Mouse (Mus musculus): ENCODE results near the gene Med17. TPM values are rescaled to one million over a fixed set of nuclear protein-coding genes. Genes with fewer than 3 reads are reported as not detected.

Gene Med17
- polyA plus RNA-seq, 1 experiment from 2014 or later: 26.6 TPM

DNA sequence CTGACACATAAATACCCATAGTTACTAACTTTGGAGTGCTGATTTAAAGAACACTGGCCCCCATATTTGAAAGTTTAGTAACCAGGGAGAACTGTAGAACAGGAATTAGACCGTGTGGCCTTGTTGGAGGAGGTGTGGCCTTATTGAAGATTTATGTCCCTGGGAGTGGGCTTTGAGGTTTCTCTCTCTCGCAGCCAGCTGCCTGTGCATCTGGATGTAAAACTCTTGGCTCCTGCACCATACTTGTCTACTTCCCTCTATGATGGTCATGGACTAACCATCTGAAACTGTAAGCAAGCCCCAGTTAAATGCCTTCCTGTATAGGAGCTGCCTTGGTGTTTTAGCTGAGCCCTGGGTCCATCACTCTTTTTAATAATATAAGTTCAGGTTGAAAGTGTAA, 18.7 kb upstream of the Med17 start:
- H3K27me3 ChIP-seq (replicated peaks; ENCODE audit: control insufficient read depth, insufficient read depth, low read length): no peaks in the 10 kb centered on the region
- H3K9ac ChIP-seq (ENCODE audit: low read depth, low read length): no peak overlapping the region
- H3K4me3 ChIP-seq (ENCODE audit: low read length): no peak overlapping the region
- no peak overlapping the region for H3K27ac ChIP-seq (ENCODE audit: low read length)
- no peaks in the 10 kb centered on the region for H3K9me3 ChIP-seq (ENCODE audit: control insufficient read depth, low read length)
- H3K4me1 ChIP-seq (ENCODE audit: control insufficient read depth, insufficient read depth, low read length): peaks cover 7% of the 10 kb centered on the region
- 13% methylated on average over 2 of the region's 2 CpGs for WGBS
- H3K4me2 ChIP-seq (ENCODE audit: low read depth, low read length): no peak overlapping the region
- no peak for ATAC-seq
- H3K36me3 ChIP-seq (ENCODE audit: control insufficient read depth, insufficient read depth, low read length): no peaks in the 10 kb centered on the region

DNA sequence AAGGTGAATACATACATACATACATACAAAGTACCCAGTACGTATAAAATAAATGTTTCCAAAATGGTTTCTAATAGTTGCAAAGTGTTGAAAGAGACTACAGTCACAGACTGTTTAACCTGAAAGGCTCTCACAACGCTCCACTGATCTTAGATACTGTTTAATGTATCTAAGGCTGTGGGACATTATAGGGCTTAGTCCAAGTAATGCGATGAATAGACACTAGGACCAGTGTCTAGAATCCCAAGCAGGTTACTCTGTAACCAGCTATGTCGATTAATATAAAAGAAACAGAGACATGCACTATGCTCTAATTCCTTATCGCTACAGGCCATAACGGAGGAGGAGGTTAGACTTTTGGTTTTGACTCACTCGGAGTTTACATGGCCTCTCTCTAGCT, 17.4 kb upstream of the Med17 start:
- H3K4me2 ChIP-seq (ENCODE audit: low read depth, low read length): no peak overlapping the region
- ATAC-seq: no peak
- no peak overlapping the region for H3K9ac ChIP-seq (ENCODE audit: low read depth, low read length)
- H3K4me3 ChIP-seq (ENCODE audit: low read length): no peak overlapping the region
- no peaks in the 10 kb centered on the region for H3K36me3 ChIP-seq (ENCODE audit: control insufficient read depth, insufficient read depth, low read length)
- WGBS: 86% methylated on average over 7 of the region's 7 CpGs
- peaks cover 7% of the 10 kb centered on the region for H3K4me1 ChIP-seq (ENCODE audit: control insufficient read depth, insufficient read depth, low read length)
- H3K9me3 ChIP-seq (ENCODE audit: control insufficient read depth, low read length): no peaks in the 10 kb centered on the region
- no peak overlapping the region for H3K27ac ChIP-seq (ENCODE audit: low read length)
- H3K27me3 ChIP-seq (replicated peaks; ENCODE audit: control insufficient read depth, insufficient read depth, low read length): no peaks in the 10 kb centered on the region

DNA sequence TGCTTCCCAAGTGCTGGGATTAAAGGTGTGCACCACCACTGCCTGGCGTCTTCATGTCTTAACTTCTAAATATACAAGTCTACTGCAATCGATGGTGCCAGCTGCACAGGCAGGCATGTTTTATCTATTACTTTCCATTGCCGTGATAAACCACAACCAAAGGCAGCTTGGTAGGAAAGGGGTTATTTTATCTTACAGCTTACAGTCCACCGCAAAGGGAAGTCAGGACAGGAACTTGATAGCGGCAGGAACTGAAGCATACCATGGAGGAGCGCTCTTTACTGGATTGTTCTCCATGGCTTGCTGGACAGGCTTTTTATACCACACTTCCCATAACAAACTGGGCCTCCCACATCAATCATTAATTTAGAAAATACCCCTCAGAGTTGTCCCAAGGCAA, 9.5 kb upstream of the Med17 start:
- Histone ChIP-seq H3K27me3 (replicated peaks; ENCODE audit: control insufficient read depth, insufficient read depth, low read length) (no peaks in the 10 kb centered on the region), H3K36me3 (ENCODE audit: control insufficient read depth, insufficient read depth, low read length) (no peaks in the 10 kb centered on the region), H3K4me1 (ENCODE audit: control insufficient read depth, insufficient read depth, low read length) (no peaks in the 10 kb centered on the region), H3K4me3 (ENCODE audit: low read length) (no peak overlapping the region), H3K27ac (ENCODE audit: low read length) (no peak overlapping the region), H3K4me2 (ENCODE audit: low read depth, low read length) (no peak overlapping the region), H3K9me3 (ENCODE audit: control insufficient read depth, low read length) (no peaks in the 10 kb centered on the region), H3K9ac (ENCODE audit: low read depth, low read length) (no peak overlapping the region)
- ATAC-seq: no peak
- 85% methylated on average over 6 of the region's 6 CpGs for WGBS

DNA sequence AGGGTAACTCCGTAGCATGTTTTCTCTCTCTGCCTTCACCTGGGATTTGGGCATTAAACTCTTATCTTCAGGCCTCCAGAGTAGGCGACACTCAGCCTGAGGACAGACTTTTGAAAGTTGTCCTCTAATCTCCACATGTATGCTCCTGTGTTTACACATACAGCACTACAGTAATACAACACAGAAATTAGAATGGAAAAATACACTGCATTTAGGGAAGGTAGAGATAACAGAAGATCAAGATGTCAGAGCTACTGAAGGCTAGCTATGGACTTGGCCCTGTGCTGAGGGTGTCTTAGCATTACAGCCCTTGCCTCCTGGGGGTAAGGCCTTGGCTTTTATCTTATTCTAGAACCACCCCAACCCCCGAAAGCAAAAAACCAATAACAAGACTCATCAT, 8.7 kb upstream of the Med17 start:
- no peak overlapping the region for H3K4me2 ChIP-seq (ENCODE audit: low read depth, low read length)
- no peaks in the 10 kb centered on the region for H3K27me3 ChIP-seq (replicated peaks; ENCODE audit: control insufficient read depth, insufficient read depth, low read length)
- no peaks in the 10 kb centered on the region for H3K4me1 ChIP-seq (ENCODE audit: control insufficient read depth, insufficient read depth, low read length)
- no peak overlapping the region for H3K4me3 ChIP-seq (ENCODE audit: low read length)
- H3K9me3 ChIP-seq (ENCODE audit: control insufficient read depth, low read length): no peaks in the 10 kb centered on the region
- H3K36me3 ChIP-seq (ENCODE audit: control insufficient read depth, insufficient read depth, low read length): no peaks in the 10 kb centered on the region
- 87% methylated on average over 3 of the region's 3 CpGs for WGBS
- no peak for ATAC-seq
- H3K9ac ChIP-seq (ENCODE audit: low read depth, low read length): no peak overlapping the region
- no peak overlapping the region for H3K27ac ChIP-seq (ENCODE audit: low read length)

DNA sequence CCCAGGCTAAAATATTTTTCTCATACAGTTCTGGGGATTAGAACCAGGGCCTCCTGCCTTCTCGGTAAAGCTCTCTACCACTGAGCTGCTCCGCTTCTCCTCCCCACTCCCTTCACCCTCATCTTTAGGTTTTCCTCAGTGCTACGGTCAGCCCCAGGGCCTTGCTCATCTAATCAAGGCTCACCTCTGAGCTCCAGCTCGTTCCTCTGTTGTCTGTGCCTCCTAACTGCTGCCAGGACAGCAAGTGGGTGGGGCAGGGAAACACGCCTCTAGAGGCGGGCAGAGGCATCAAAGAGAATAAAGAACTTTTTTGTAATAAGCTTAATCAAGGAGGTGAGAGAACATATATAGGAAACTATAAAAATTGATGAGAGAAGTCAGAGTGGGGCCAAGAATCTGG, 8.1 kb upstream of the Med17 start:
- Histone ChIP-seq H3K4me1 (ENCODE audit: control insufficient read depth, insufficient read depth, low read length) (no peaks in the 10 kb centered on the region), H3K27ac (ENCODE audit: low read length) (no peak overlapping the region), H3K4me2 (ENCODE audit: low read depth, low read length) (no peak overlapping the region), H3K9me3 (ENCODE audit: control insufficient read depth, low read length) (no peaks in the 10 kb centered on the region), H3K36me3 (ENCODE audit: control insufficient read depth, insufficient read depth, low read length) (no peaks in the 10 kb centered on the region), H3K27me3 (replicated peaks; ENCODE audit: control insufficient read depth, insufficient read depth, low read length) (no peaks in the 10 kb centered on the region), H3K4me3 (ENCODE audit: low read length) (no peak overlapping the region), H3K9ac (ENCODE audit: low read depth, low read length) (no peak overlapping the region)
- ATAC-seq: no peak
- 63% methylated on average over 6 of the region's 6 CpGs for WGBS

DNA sequence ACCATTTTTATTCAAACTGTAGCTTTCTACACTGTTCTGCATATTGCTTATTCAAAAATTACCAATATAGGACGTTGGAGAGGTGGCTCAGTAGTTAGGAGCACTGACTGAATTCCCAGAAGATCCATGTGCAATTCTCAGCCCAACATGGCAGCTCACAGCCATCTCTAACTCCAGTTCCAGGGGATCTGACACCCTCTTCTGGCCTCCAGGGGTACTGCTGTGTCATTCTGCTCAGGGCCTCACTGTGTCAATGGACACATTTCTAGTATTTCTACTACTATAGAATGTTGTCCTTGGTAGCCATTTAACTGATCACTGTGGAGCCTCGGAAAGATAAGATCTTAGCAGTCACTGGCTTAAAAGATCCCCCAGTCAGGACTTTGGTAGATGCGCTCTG, 5.7 kb upstream of the Med17 start:
- WGBS: 64% methylated on average over 3 of the region's 3 CpGs
- Histone ChIP-seq H3K4me2 (ENCODE audit: low read depth, low read length) (no peak overlapping the region), H3K27me3 (replicated peaks; ENCODE audit: control insufficient read depth, insufficient read depth, low read length) (no peaks in the 10 kb centered on the region), H3K9me3 (ENCODE audit: control insufficient read depth, low read length) (no peaks in the 10 kb centered on the region), H3K4me1 (ENCODE audit: control insufficient read depth, insufficient read depth, low read length) (peaks cover 4% of the 10 kb centered on the region; the same call in 1 of the 2 replicates), H3K9ac (ENCODE audit: low read depth, low read length) (no peak overlapping the region), H3K36me3 (ENCODE audit: control insufficient read depth, insufficient read depth, low read length) (no peaks in the 10 kb centered on the region), H3K4me3 (ENCODE audit: low read length) (no peak overlapping the region), H3K27ac (ENCODE audit: low read length) (no peak overlapping the region)
- no peak for ATAC-seq

DNA sequence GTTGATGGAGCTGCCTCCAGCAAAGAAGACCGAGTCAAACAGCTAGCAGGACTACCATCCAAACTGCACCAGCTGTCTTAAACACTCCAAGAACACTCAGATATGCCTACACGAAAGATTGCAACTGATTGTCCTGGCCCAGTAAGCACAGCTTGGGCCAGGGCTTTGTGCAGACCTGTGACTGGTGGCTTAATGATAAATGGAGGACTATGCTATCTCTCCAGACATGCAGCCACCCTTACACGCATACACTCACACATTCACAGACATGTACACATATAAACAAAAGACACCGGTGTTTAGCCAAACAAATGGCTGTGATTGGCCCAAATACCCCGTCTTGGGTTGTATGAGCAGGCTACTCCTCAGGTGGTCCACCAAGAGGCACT, 754 bp upstream of the Med17 start:
- peak; percentile 12 for ATAC-seq
- no peaks in the 10 kb centered on the region for H3K27me3 ChIP-seq (replicated peaks; ENCODE audit: control insufficient read depth, insufficient read depth, low read length)
- H3K9ac ChIP-seq (ENCODE audit: low read depth, low read length): peak overlapping the region; percentile 98
- 47% methylated on average over 5 of the region's 5 CpGs for WGBS
- peak overlapping the region; percentile 94 for H3K4me3 ChIP-seq (ENCODE audit: low read length)
- H3K27ac ChIP-seq (ENCODE audit: low read length): peak overlapping the region; percentile 14
- peaks cover 4% of the 10 kb centered on the region; the same call in 1 of the 2 replicates for H3K36me3 ChIP-seq (ENCODE audit: control insufficient read depth, insufficient read depth, low read length)
- peaks cover 8% of the 10 kb centered on the region for H3K4me1 ChIP-seq (ENCODE audit: control insufficient read depth, insufficient read depth, low read length)
- H3K9me3 ChIP-seq (ENCODE audit: control insufficient read depth, low read length): no peaks in the 10 kb centered on the region
- peak overlapping the region; percentile 61 for H3K4me2 ChIP-seq (ENCODE audit: low read depth, low read length)

DNA sequence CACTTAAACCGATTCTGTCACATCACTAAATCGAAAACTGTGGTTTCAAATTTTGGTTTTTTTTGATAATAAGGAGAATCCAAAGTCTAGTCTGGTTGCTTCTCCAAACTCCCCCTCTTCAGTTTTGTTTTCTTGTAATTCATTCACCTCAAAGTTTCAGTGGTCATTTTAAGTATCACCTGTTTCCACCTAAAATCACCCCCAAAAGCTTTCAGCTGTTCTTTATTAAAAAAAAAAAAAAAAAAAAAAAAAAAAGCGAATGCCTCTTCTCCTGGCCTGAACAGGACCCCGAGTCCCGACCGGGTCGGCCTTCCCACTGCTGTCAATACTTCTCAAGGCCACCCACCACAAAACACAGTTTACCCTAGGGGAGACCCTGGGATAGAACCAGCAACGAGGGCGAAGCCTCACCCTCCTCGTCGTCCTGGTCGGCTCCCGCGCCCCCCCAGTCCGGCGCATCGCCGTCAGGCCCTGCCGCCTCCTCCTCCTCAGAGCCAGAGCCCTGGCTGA, 537 bp downstream of the Med17 start:
- Histone ChIP-seq H3K27ac (ENCODE audit: low read length) (peak overlapping the region; percentile 94), H3K9ac (ENCODE audit: low read depth, low read length) (peak overlapping the region; percentile 98), H3K4me1 (ENCODE audit: control insufficient read depth, insufficient read depth, low read length) (peaks cover 8% of the 10 kb centered on the region), H3K4me3 (ENCODE audit: low read length) (peak overlapping the region; percentile 94), H3K4me2 (ENCODE audit: low read depth, low read length) (peak overlapping the region; percentile 54), H3K27me3 (replicated peaks; ENCODE audit: control insufficient read depth, insufficient read depth, low read length) (no peaks in the 10 kb centered on the region), H3K9me3 (ENCODE audit: control insufficient read depth, low read length) (no peaks in the 10 kb centered on the region), H3K36me3 (ENCODE audit: control insufficient read depth, insufficient read depth, low read length) (peaks cover 7% of the 10 kb centered on the region; the same call in 1 of the 2 replicates)
- 8% methylated on average over 19 of the region's 19 CpGs for WGBS
- ATAC-seq: no peak

DNA sequence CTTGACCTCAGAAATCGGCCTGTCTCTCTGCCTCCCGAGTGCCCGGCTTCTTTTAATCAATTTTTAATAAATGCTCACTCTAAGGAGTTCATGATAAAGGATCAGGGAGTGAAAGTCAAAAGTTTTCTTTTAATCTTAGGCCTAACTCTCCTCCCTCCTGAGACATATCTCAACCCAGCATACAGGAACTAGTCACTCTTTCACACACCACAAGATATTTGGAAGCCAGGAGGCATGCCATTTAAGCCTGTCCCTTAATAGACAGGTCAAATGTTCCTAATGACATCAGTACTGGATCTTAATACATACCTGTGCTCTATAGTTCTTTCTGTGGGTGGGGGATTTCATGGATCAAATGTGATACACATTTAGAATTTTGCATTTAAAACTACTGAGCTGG, 1.4 kb downstream of the Med17 start:
- no peak for ATAC-seq
- no peak overlapping the region for H3K4me2 ChIP-seq (ENCODE audit: low read depth, low read length)
- H3K27ac ChIP-seq (ENCODE audit: low read length): no peak overlapping the region
- no peak overlapping the region for H3K9ac ChIP-seq (ENCODE audit: low read depth, low read length)
- peaks cover 13% of the 10 kb centered on the region for H3K36me3 ChIP-seq (ENCODE audit: control insufficient read depth, insufficient read depth, low read length)
- no peaks in the 10 kb centered on the region for H3K27me3 ChIP-seq (replicated peaks; ENCODE audit: control insufficient read depth, insufficient read depth, low read length)
- no peaks in the 10 kb centered on the region for H3K9me3 ChIP-seq (ENCODE audit: control insufficient read depth, low read length)
- peaks cover 8% of the 10 kb centered on the region for H3K4me1 ChIP-seq (ENCODE audit: control insufficient read depth, insufficient read depth, low read length)
- H3K4me3 ChIP-seq (ENCODE audit: low read length): no peak overlapping the region
- WGBS: 92% methylated on average over 3 of the region's 3 CpGs

DNA sequence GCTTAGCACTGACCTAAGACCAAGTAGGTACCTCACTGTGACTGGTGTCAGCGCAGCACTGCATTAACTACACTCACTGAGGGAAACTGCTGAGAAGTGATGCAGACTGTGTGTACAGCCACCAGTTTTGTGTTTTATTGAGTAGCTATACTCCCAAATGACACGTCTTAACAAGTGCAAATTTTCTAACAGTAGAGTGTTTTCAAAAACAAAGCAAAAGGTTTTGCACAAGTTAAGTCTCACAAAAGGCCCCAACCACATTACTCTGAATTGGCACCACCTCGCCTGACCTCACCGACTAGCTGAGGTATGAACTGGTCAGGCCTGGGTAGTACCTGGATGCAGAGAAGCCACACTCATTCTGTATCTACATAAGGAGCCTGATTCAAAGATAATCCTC, 2.9 kb downstream of the Med17 start:
- ATAC-seq: no peak
- no peak overlapping the region for H3K9ac ChIP-seq (ENCODE audit: low read depth, low read length)
- H3K4me1 ChIP-seq (ENCODE audit: control insufficient read depth, insufficient read depth, low read length): peaks cover 8% of the 10 kb centered on the region
- no peak overlapping the region for H3K4me2 ChIP-seq (ENCODE audit: low read depth, low read length)
- H3K4me3 ChIP-seq (ENCODE audit: low read length): no peak overlapping the region
- no peaks in the 10 kb centered on the region for H3K9me3 ChIP-seq (ENCODE audit: control insufficient read depth, low read length)
- WGBS: 95% methylated on average over 4 of the region's 4 CpGs
- H3K27me3 ChIP-seq (replicated peaks; ENCODE audit: control insufficient read depth, insufficient read depth, low read length): no peaks in the 10 kb centered on the region
- H3K27ac ChIP-seq (ENCODE audit: low read length): no peak overlapping the region
- H3K36me3 ChIP-seq (ENCODE audit: control insufficient read depth, insufficient read depth, low read length): peaks cover 17% of the 10 kb centered on the region

Data from intestine, embryonic 16.5 days (tissue).